Mouse (Mus musculus) testis, adult 2 months (tissue): Measurements from ENCODE around the gene Actn1.

Experiments used
- CTCF ChIP-seq: fragments of 200-500 bp; IDR thresholded peaks from 2 replicates; pipeline ENCODE4 v1.5.1; 2012; ENCODE audit warnings: low read depth, mild to moderate bottlenecking, inconsistent platforms, low read length, moderate library complexity; ENCODE audit not compliant: control insufficient read depth, insufficient read depth, insufficient replicate concordance
- POLR2A ChIP-seq: fragments of 200-500 bp; IDR thresholded peaks from 2 replicates; pipeline ENCODE4 v1.6.1; 2012; ENCODE audit warnings: low read depth, mild to moderate bottlenecking, inconsistent platforms, low read length, moderate library complexity; ENCODE audit not compliant: control insufficient read depth

DNA sequence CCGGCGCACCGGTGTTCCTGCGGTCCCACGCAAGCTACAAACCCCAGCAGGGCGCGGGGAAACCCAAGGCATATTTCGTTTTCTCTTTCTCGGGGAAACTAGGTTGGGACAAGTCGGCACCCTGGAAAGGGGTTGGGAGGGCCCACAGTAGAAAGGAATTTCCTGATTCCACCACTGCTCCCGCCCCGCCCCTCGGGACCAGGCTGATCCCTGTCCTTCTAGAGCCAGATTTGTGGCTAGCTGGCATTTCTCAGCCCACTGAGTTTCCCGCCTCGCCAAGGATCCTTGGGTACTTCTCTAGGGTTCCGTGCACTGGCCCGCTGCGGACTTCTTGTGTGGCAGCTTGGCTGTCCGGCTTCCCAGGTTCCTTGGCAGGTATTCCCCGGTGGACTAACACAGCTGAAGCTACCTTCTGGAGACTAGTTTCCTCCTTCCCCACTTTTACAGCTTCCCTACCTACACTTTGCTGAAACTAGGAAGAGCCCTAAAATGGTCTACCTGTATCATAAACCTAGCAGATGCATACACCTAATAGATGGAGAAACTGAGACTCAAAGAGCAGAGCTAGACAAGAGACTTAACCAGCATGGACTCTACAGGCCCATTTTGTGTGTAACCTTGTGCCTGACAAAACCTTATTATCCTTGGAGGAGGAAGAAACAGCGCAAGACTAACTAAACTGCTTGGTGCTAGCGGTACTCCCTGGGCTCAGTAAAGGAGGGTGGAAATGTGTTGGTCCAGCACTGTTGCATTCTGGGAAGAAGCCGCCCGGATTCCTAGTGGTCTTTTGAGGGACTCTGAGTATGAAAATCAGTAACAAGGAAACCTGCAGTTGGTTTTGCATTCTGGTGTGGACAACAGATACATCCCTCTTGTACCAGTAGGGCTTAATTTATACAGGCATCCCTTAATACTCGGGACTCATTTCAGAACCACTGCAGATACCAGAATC, 849 bp upstream of the Actn1 start:
- no peak for TF ChIP-seq CTCF
- TF ChIP-seq POLR2A: no peak
